In genomic region chr3:122111141-122111981, GRCm38 (mm10) we compare ENCODE assay signal across 11 mouse cellular contexts.
DNase-seq lines count a peak whose midpoint lies in the region; ATAC-seq and TF ChIP-seq lines count a peak whose summit lies in the region.
"Had no signal": no experiment of that assay in that cellular context is flagged by ENCODE, and none has a peak within 500 bp of the region (broad histone marks: within the 10 kb centered on the region; RNA-seq: fewer than 3 reads in every experiment).

No protein-coding gene starts in this region.

- H3K79me2 ChIP-seq in heart, adult 2 months (replicated peaks; ENCODE audit: control insufficient read depth, insufficient read depth, low read length), result no peaks in the 10 kb centered on the region

- H3K9me3 ChIP-seq in heart, embryonic 13.5 days, result no peaks in the 10 kb centered on the region
- no peaks in the 10 kb centered on the region for H3K9me3 ChIP-seq in stomach, embryonic 14.5 days (ENCODE audit: control insufficient read depth, low read depth, low read length)
- no peaks in the 10 kb centered on the region for H3K9me3 ChIP-seq in stomach, postnatal 0 days (ENCODE audit: control insufficient read depth, low read length)
- H3K9me3 ChIP-seq: embryonic facial prominence, embryonic 12.5 days had no signal

- intact Hi-C loops in heart, adult 2 months (cut with DNase I), result no loop called here

- no peak overlapping the region for H3K27ac ChIP-seq in heart, embryonic 13.5 days (replicated peaks)
- H3K27ac ChIP-seq in heart, adult 2 months, result no peak overlapping the region
- H3K27ac ChIP-seq in stomach, embryonic 14.5 days (ENCODE audit: low read length), result no peak overlapping the region
- no peak overlapping the region for H3K27ac ChIP-seq in stomach, postnatal 0 days (replicated peaks)
- H3K27ac ChIP-seq: embryonic facial prominence, embryonic 12.5 days had no signal

- 36% methylated on average over 9 of the region's 9 CpGs for WGBS in heart, embryonic 13.5 days
- 50% methylated on average over 9 of the region's 9 CpGs for WGBS in heart, adult 2 months
- 55% methylated on average over 9 of the region's 9 CpGs for whole genome bisulfite sequencing in stomach, embryonic 14.5 days
- 48% methylated on average over 9 of the region's 9 CpGs for WGBS in stomach, postnatal 0 days

- H3K9ac ChIP-seq in heart, embryonic 13.5 days, result no peak overlapping the region
- H3K9ac ChIP-seq in heart, adult 2 months (ENCODE audit: low read depth, low read length), result no peak overlapping the region
- H3K9ac ChIP-seq in stomach, embryonic 14.5 days (replicated peaks; ENCODE audit: low read depth, low read length), result no peak overlapping the region
- no peak overlapping the region for H3K9ac ChIP-seq in stomach, postnatal 0 days (ENCODE audit: low read length)
- H3K9ac ChIP-seq: embryonic facial prominence, embryonic 12.5 days had no signal

- peaks cover 31% of the 10 kb centered on the region for H3K4me1 ChIP-seq in heart, embryonic 13.5 days
- peaks cover 3% of the 10 kb centered on the region for H3K4me1 ChIP-seq in heart, adult 2 months (ENCODE audit: control insufficient read depth, insufficient read depth, low read length)
- H3K4me1 ChIP-seq in stomach, embryonic 14.5 days (ENCODE audit: control insufficient read depth, insufficient read depth, low read length), result no peaks in the 10 kb centered on the region; the same call in 1 of the 2 replicates
- H3K4me1 ChIP-seq in stomach, postnatal 0 days (replicated peaks; ENCODE audit: control insufficient read depth, insufficient read depth), result no peaks in the 10 kb centered on the region

- TF ChIP-seq EP300 in heart, adult 2 months (IDR thresholded peaks at IDR 0.05; ENCODE audit: insufficient read depth, low read depth, low read length), result no peak
- TF ChIP-seq EP300 in stomach, postnatal 0 days (optimal IDR thresholded peaks at IDR 0.05), result no peak

- 0 out of 2 replicates have a peak, but pooled peaks cover 7% of the 10 kb centered on the region for H3K27me3 ChIP-seq in heart, embryonic 13.5 days (replicated peaks)
- H3K27me3 ChIP-seq in heart, adult 2 months (ENCODE audit: control insufficient read depth, insufficient read depth, low read length), result no peaks in the 10 kb centered on the region
- H3K27me3 ChIP-seq in stomach, embryonic 14.5 days (ENCODE audit: control insufficient read depth, insufficient read depth, low read length), result no peaks in the 10 kb centered on the region
- no peaks in the 10 kb centered on the region for H3K27me3 ChIP-seq in stomach, postnatal 0 days (ENCODE audit: control insufficient read depth, insufficient read depth, low read length)

- no peaks in the 10 kb centered on the region for H3K36me3 ChIP-seq in heart, embryonic 13.5 days
- no peaks in the 10 kb centered on the region for H3K36me3 ChIP-seq in heart, adult 2 months (ENCODE audit: control insufficient read depth, insufficient read depth, low read length)
- H3K36me3 ChIP-seq in stomach, embryonic 14.5 days (ENCODE audit: control insufficient read depth, insufficient read depth, low read length), result no peaks in the 10 kb centered on the region
- no peaks in the 10 kb centered on the region for H3K36me3 ChIP-seq in stomach, postnatal 0 days (ENCODE audit: control insufficient read depth, insufficient read depth, low read length)
- H3K36me3 ChIP-seq: embryonic facial prominence, embryonic 12.5 days had no signal

- 0 out of 2 replicates have a peak, but pooled peaks have one; percentile 38 for ATAC-seq in heart, embryonic 13.5 days (ENCODE audit: extremely low read depth, insufficient number of reproducible peaks, low FRiP score, low TSS enrichment)
- ATAC-seq in stomach, embryonic 14.5 days (ENCODE audit: insufficient number of reproducible peaks, insufficient read depth, low FRiP score, low read depth), result peak; percentile 26; the same call in 1 of the 2 replicates
- no peak for ATAC-seq in stomach, postnatal 0 days (ENCODE audit: low FRiP score, low TSS enrichment)
- ATAC-seq in granulocyte monocyte progenitor cell, adult 5-6 weeks (replicated peaks; ENCODE audit: poor library complexity, severe bottlenecking), result peak; percentile 42

- H3K4me2 ChIP-seq in heart, embryonic 13.5 days, result no peak overlapping the region
- H3K4me2 ChIP-seq in stomach, embryonic 14.5 days (replicated peaks; ENCODE audit: low read depth, low read length), result no peak overlapping the region
- H3K4me2 ChIP-seq in stomach, postnatal 0 days (replicated peaks; ENCODE audit: low read depth), result no peak overlapping the region
- H3K4me2 ChIP-seq: embryonic facial prominence, embryonic 12.5 days had no signal

- TF ChIP-seq POLR2A in heart, adult 2 months (IDR thresholded peaks at IDR 0.05; ENCODE audit: insufficient read depth, low read depth, low read length), result no peak

- H3K4me3 ChIP-seq in heart, embryonic 13.5 days, result no peak overlapping the region
- no peak overlapping the region for H3K4me3 ChIP-seq in heart, adult 2 months
- H3K4me3 ChIP-seq in stomach, embryonic 14.5 days (ENCODE audit: low read depth, low read length), result no peak overlapping the region
- H3K4me3 ChIP-seq in stomach, postnatal 0 days (ENCODE audit: low read depth, low read length), result no peak overlapping the region
- H3K4me3 ChIP-seq: embryonic facial prominence, embryonic 12.5 days had no signal

- no peak for DNase-seq in heart, adult 2 months
- DNase-seq in stomach, postnatal 0 days (ENCODE audit: low spot score), result no peak
- no peak for DNase-seq in kidney, postnatal 25 days
- no peak for DNase-seq in cerebellum, adult 9-10 months
- DNase-seq: gastrocnemius, postnatal 10 days; spleen, adult 18-20 months; thymus, postnatal 14 days had no signal

- no peak for TF ChIP-seq CTCF in heart, adult 2 months (IDR thresholded peaks at IDR 0.05)
- TF ChIP-seq CTCF in stomach, postnatal 0 days (IDR thresholded peaks at IDR 0.05; ENCODE audit: low read depth), result no peak
